Mouse (Mus musculus) testis, adult 2 months (tissue): ENCODE measurements around the gene Mcoln1. TPM values are rescaled to one million over a fixed set of nuclear protein-coding genes. Genes with fewer than 3 reads are reported as not detected.

ENCODE experiments used
- H3K27ac ChIP-seq: fragments of 200-500 bp; 2 replicates; pipeline ENCODE4 v1.5.1; 2012; ENCODE audit warnings: low read depth, low read length; ENCODE audit not compliant: control insufficient read depth, insufficient read depth
- H3K27me3 ChIP-seq: fragments of 200-500 bp; 2 replicates; pipeline ENCODE4 v1.6.1; 2012; ENCODE audit warnings: mild to moderate bottlenecking, low read length, moderate library complexity; ENCODE audit not compliant: control insufficient read depth, insufficient read depth
- H3K36me3 ChIP-seq: fragments of 200-500 bp; 2 replicates; pipeline ENCODE4 v1.6.1; 2012; ENCODE audit warnings: mild to moderate bottlenecking, low read length; ENCODE audit not compliant: control insufficient read depth, insufficient read depth
- H3K4me1 ChIP-seq: fragments of 200-500 bp; 2 replicates; pipeline ENCODE4 v1.6.1; 2012; ENCODE audit warnings: low read length; ENCODE audit not compliant: control insufficient read depth, insufficient read depth
- H3K4me3 ChIP-seq: fragments of 200-500 bp; 2 replicates; pipeline ENCODE4 v1.5.1; 2012; ENCODE audit warnings: low read depth, mild to moderate bottlenecking, low read length, moderate library complexity, mixed read lengths; ENCODE audit not compliant: control insufficient read depth
- CTCF ChIP-seq: fragments of 200-500 bp; IDR thresholded peaks from 2 replicates; pipeline ENCODE4 v1.5.1; 2012; ENCODE audit warnings: low read depth, mild to moderate bottlenecking, inconsistent platforms, low read length, moderate library complexity; ENCODE audit not compliant: control insufficient read depth, insufficient read depth, insufficient replicate concordance
- POLR2A ChIP-seq: fragments of 200-500 bp; IDR thresholded peaks from 2 replicates; pipeline ENCODE4 v1.6.1; 2012; ENCODE audit warnings: low read depth, mild to moderate bottlenecking, inconsistent platforms, low read length, moderate library complexity; ENCODE audit not compliant: control insufficient read depth
- polyA plus RNA-seq: library from polyadenylated mRNA; depleted of rRNA; stranded (reverse); fragments of >200 nt; gene quantifications from 2 replicates; pipeline ENCODE4 v1.2.3, GENCODE M21; 2012; rRNA removed

Gene Mcoln1
- polyA plus RNA-seq, 1 experiment: 39.7 TPM

DNA sequence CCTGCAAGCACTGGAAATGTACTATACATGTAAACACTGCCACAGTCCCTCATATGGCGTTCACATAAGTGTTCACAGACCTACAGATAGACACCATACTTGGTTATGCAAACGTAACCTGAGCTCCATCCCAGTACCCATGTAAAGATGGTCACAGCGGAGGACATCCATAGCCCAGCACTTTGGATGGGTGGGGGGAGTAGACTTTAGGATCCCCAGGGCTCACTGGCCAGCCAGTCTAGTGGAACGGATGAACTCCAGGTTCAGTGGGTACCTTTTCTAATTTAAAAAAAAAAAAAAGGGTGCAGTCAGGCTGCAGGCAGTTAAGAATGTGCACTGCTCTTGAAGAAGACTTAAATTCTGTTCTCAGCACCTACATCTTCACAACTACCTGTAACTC lies 39.8 kb downstream of the Mcoln1 start:
- Histone ChIP-seq H3K4me1 (peaks cover 2% of the 10 kb centered on the region), H3K36me3 (no peaks in the 10 kb centered on the region), H3K27me3 (no peaks in the 10 kb centered on the region), H3K27ac (no peak overlapping the region), H3K4me3 (no peak overlapping the region)
- TF ChIP-seq CTCF (no peak), POLR2A (no peak)

- H3K4me3 ChIP-seq: no peak overlapping the region
- no peaks in the 10 kb centered on the region for H3K36me3 ChIP-seq
- TF ChIP-seq CTCF (no peak), POLR2A (no peak)
- no peak overlapping the region for H3K27ac ChIP-seq
- H3K4me1 ChIP-seq: no peaks in the 10 kb centered on the region
- H3K27me3 ChIP-seq: no peaks in the 10 kb centered on the region
These were observed 46.3 kb downstream of the Mcoln1 start for GRCm38 (mm10) chr8:3546511-3546910.

- Histone ChIP-seq H3K4me3 (no peak overlapping the region), H3K36me3 (no peaks in the 10 kb centered on the region), H3K27me3 (no peaks in the 10 kb centered on the region), H3K27ac (no peak overlapping the region), H3K4me1 (no peaks in the 10 kb centered on the region)
- TF ChIP-seq CTCF (no peak), POLR2A (no peak)
These were observed 52.0 kb downstream of the Mcoln1 start for GRCm38 (mm10) chr8:3552240-3552639.

DNA sequence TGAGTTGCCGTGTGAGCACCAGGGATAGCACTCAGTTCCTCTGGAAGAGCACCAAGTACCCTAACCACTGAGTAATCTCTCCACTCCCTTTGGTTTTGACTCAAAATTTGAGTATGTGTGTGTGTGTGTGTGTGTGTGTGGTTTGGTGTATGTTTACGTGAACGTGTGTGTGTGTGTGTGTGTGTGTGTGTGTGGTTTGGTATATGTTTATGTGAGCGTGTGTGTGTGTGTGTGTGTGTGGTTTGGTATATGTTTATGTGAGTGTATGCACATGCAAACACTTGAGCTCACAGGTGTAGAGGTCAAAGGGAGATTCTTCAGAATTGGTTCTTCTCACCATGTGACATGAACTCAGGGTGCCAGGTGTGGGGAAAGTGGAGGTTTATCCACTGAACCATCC lies 55.9 kb downstream of the Mcoln1 start:
- Histone ChIP-seq H3K27ac (no peak overlapping the region), H3K4me1 (no peaks in the 10 kb centered on the region), H3K4me3 (no peak overlapping the region), H3K27me3 (no peaks in the 10 kb centered on the region), H3K36me3 (no peaks in the 10 kb centered on the region)
- TF ChIP-seq CTCF (no peak), POLR2A (no peak)

Other genes with a start within 250 kb of the Mcoln1 start
- 5.2 and 5.8 TPM in 2 replicates for gene Insr, start 220.8 kb upstream of the Mcoln1 start, polyA plus RNA-seq
- gene A430078G23Rik, start 147.0 kb upstream of the Mcoln1 start, polyA plus RNA-seq: 0.13 and 0.46 TPM in 2 replicates
- 6.7 and 8.2 TPM in 2 replicates for gene Arhgef18, start 107.5 kb upstream of the Mcoln1 start, polyA plus RNA-seq
- 47.9 and 51.1 TPM in 2 replicates for gene Pex11g, start 32.8 kb upstream of the Mcoln1 start, polyA plus RNA-seq
- 72.2 and 114 TPM in 2 replicates for gene Tex45, start 29.6 kb upstream of the Mcoln1 start, polyA plus RNA-seq
- gene Zfp358, start 7.3 kb upstream of the Mcoln1 start, polyA plus RNA-seq: 3.8 and 3.9 TPM in 2 replicates
- gene Pnpla6, start 14.9 kb downstream of the Mcoln1 start, polyA plus RNA-seq: 12.4 and 17.8 TPM in 2 replicates
- gene C330021F23Rik, start 67.5 kb downstream of the Mcoln1 start, polyA plus RNA-seq: 0.14 TPM in 1 of 2 replicates, not detected in the other
- 28.7 and 34.4 TPM in 2 replicates for gene Camsap3, start 86.8 kb downstream of the Mcoln1 start, polyA plus RNA-seq
- 58.6 and 65.9 TPM in 2 replicates for gene Xab2, start 120.9 kb downstream of the Mcoln1 start, polyA plus RNA-seq
- gene Pet100, start 121.1 kb downstream of the Mcoln1 start, polyA plus RNA-seq: 23.6 and 31.5 TPM in 2 replicates
- gene Pcp2, start 125.1 kb downstream of the Mcoln1 start, polyA plus RNA-seq: not detected in 2 replicates
- 81.4 and 134 TPM in 2 replicates for gene Stxbp2, start 130.5 kb downstream of the Mcoln1 start, polyA plus RNA-seq
- 3.7 and 6.3 TPM in 2 replicates for gene Retn, start 155.3 kb downstream of the Mcoln1 start, polyA plus RNA-seq
- 0.06 and 0.44 TPM in 2 replicates for gene Mcemp1, start 165.3 kb downstream of the Mcoln1 start, polyA plus RNA-seq
- 0.45 and 0.59 TPM in 2 replicates for gene Fcor, start 171.9 kb downstream of the Mcoln1 start, polyA plus RNA-seq
- 13.6 TPM in 2 replicates for gene Trappc5, start 175.8 kb downstream of the Mcoln1 start, polyA plus RNA-seq
- gene Fcer2a, start 193.7 kb downstream of the Mcoln1 start, polyA plus RNA-seq: 0.12 and 0.23 TPM in 2 replicates
- 17.6 and 42.1 TPM in 2 replicates for gene Clec4g, start 220.2 kb downstream of the Mcoln1 start, polyA plus RNA-seq
- gene Cd209a, start 248.5 kb downstream of the Mcoln1 start, polyA plus RNA-seq: 0.08 TPM in 1 of 2 replicates, not detected in the other